Mouse (Mus musculus): ENCODE measurements around the gene Gpr4.

- TF ChIP-seq CTCF (IDR thresholded peaks at IDR 0.05; ENCODE audit: extremely low read depth, insufficient read depth, low read length) (no peak), POLR2A (IDR thresholded peaks at IDR 0.05; ENCODE audit: extremely low read depth, insufficient read depth, low read length) (no peak)
These were observed 32.4 kb upstream of the Gpr4 start for GRCm38 (mm10) chr7:19179936-19180335.
